Mouse (Mus musculus): ENCODE data around the gene Ppp1r17.

GRCm38 (mm10) chr6:56063736-56064135, 46.4 kb downstream of the Ppp1r17 start:
- TF ChIP-seq CTCF (IDR thresholded peaks at IDR 0.05; ENCODE audit: low read depth, low read length) (no peak), POLR2A (IDR thresholded peaks at IDR 0.05; ENCODE audit: insufficient read depth, low read length) (no peak)
